Mouse (Mus musculus): ENCODE results near the gene Epha10. TPM values are rescaled to one million over a fixed set of nuclear protein-coding genes. Genes with fewer than 3 reads are reported as not detected.

The Epha10 gene
- total and polyA plus RNA-seq, 2 experiments from 2014 or later = not detected

GRCm38 (mm10) chr4:124959062-124959461 lies 78.4 kb downstream of the Epha10 start:
- no peak for DNase-seq (ENCODE audit: low spot score)
- no peaks in the 10 kb centered on the region for H3K36me3 ChIP-seq (replicated peaks; ENCODE audit: control insufficient read depth, insufficient read depth, low read length)
- ATAC-seq (ENCODE audit: insufficient read depth, low read depth) = no peak
- no peak overlapping the region for H3K27ac ChIP-seq (ENCODE audit: low read depth)
- no peaks in the 10 kb centered on the region for H3K27me3 ChIP-seq (ENCODE audit: control insufficient read depth, insufficient read depth, low read length)
- H3K9ac ChIP-seq (replicated peaks; ENCODE audit: low read depth, low read length) = no peak overlapping the region
- TF ChIP-seq CTCF (IDR thresholded peaks at IDR 0.05; ENCODE audit: low read depth) (no peak), EP300 (IDR thresholded peaks at IDR 0.05; ENCODE audit: low read depth) (no peak)
- 50% methylated on average over 11 of the region's 11 CpGs for WGBS
- H3K4me3 ChIP-seq (ENCODE audit: low read depth, low read length) = no peak overlapping the region
- H3K4me2 ChIP-seq (ENCODE audit: low read depth, low read length) = no peak overlapping the region
- no peaks in the 10 kb centered on the region for H3K4me1 ChIP-seq (ENCODE audit: control insufficient read depth, insufficient read depth)
- H3K9me3 ChIP-seq (replicated peaks; ENCODE audit: control insufficient read depth, low read length) = no peaks in the 10 kb centered on the region

GRCm38 (mm10) chr4:124960940-124961339 lies 80.2 kb downstream of the Epha10 start:
- H3K9ac ChIP-seq (replicated peaks; ENCODE audit: low read depth, low read length) = no peak overlapping the region

GRCm38 (mm10) chr4:124962576-124962975 lies 81.9 kb downstream of the Epha10 start:
- Histone ChIP-seq H3K4me1 (ENCODE audit: control insufficient read depth, insufficient read depth) (no peaks in the 10 kb centered on the region), H3K9me3 (replicated peaks; ENCODE audit: control insufficient read depth, low read length) (no peaks in the 10 kb centered on the region), H3K27me3 (ENCODE audit: control insufficient read depth, insufficient read depth, low read length) (no peaks in the 10 kb centered on the region), H3K4me2 (ENCODE audit: low read depth, low read length) (no peak overlapping the region), H3K4me3 (ENCODE audit: low read depth, low read length) (no peak overlapping the region), H3K27ac (ENCODE audit: low read depth) (no peak overlapping the region), H3K9ac (replicated peaks; ENCODE audit: low read depth, low read length) (no peak overlapping the region), H3K36me3 (replicated peaks; ENCODE audit: control insufficient read depth, insufficient read depth, low read length) (no peaks in the 10 kb centered on the region)
- ATAC-seq (ENCODE audit: insufficient read depth, low read depth) (no peak), DNase-seq (ENCODE audit: low spot score) (no peak)
- WGBS = 27% methylated on average over 11 of the region's 11 CpGs
- TF ChIP-seq CTCF (IDR thresholded peaks at IDR 0.05; ENCODE audit: low read depth) (no peak), EP300 (IDR thresholded peaks at IDR 0.05; ENCODE audit: low read depth) (no peak)

More at GRCm38 (mm10) chr4:124960940-124961339, 80.2 kb downstream of the Epha10 start:
- Histone ChIP-seq H3K27me3 (ENCODE audit: control insufficient read depth, insufficient read depth, low read length) (no peaks in the 10 kb centered on the region), H3K4me1 (ENCODE audit: control insufficient read depth, insufficient read depth) (no peaks in the 10 kb centered on the region), H3K9me3 (replicated peaks; ENCODE audit: control insufficient read depth, low read length) (no peaks in the 10 kb centered on the region), H3K36me3 (replicated peaks; ENCODE audit: control insufficient read depth, insufficient read depth, low read length) (no peaks in the 10 kb centered on the region), H3K27ac (ENCODE audit: low read depth) (no peak overlapping the region), H3K4me2 (ENCODE audit: low read depth, low read length) (no peak overlapping the region), H3K4me3 (ENCODE audit: low read depth, low read length) (no peak overlapping the region)
- TF ChIP-seq EP300 (IDR thresholded peaks at IDR 0.05; ENCODE audit: low read depth) (no peak), CTCF (IDR thresholded peaks at IDR 0.05; ENCODE audit: low read depth) (no peak)
- no peak for ATAC-seq (ENCODE audit: insufficient read depth, low read depth)
- DNase-seq (ENCODE audit: low spot score) = no peak
- 78% methylated on average over 11 of the region's 11 CpGs for WGBS

- DNase-seq (ENCODE audit: low spot score) = no peak
- Histone ChIP-seq H3K27me3 (ENCODE audit: control insufficient read depth, insufficient read depth, low read length) (no peaks in the 10 kb centered on the region; the same call in 1 of the 2 replicates), H3K36me3 (replicated peaks; ENCODE audit: control insufficient read depth, insufficient read depth, low read length) (no peaks in the 10 kb centered on the region), H3K9ac (replicated peaks; ENCODE audit: low read depth, low read length) (no peak overlapping the region), H3K4me2 (ENCODE audit: low read depth, low read length) (no peak overlapping the region), H3K4me1 (ENCODE audit: control insufficient read depth, insufficient read depth) (no peaks in the 10 kb centered on the region), H3K27ac (ENCODE audit: low read depth) (no peak overlapping the region), H3K9me3 (replicated peaks; ENCODE audit: control insufficient read depth, low read length) (no peaks in the 10 kb centered on the region), H3K4me3 (ENCODE audit: low read depth, low read length) (no peak overlapping the region)
- ATAC-seq (ENCODE audit: insufficient read depth, low read depth) = no peak
- 20% methylated on average over 8 of the region's 8 CpGs for whole genome bisulfite sequencing
- TF ChIP-seq CTCF (IDR thresholded peaks at IDR 0.05; ENCODE audit: low read depth) (no peak), EP300 (IDR thresholded peaks at IDR 0.05; ENCODE audit: low read depth) (no peak)
These were observed 84.4 kb downstream of the Epha10 start for GRCm38 (mm10) chr4:124964912-124965599.

Other genes starting within 250 kb of the Epha10 start
- 0.04 and 1.5 TPM in 2 replicates for gene Pou3f1, start 224.1 kb upstream of the Epha10 start, total RNA-seq (2014; rRNA removed; ENCODE audit: low replicate concordance)
- gene Pou3f1, start 224.1 kb upstream of the Epha10 start, polyA plus RNA-seq (2015; fragmentation: Nextera tagmentation; extraction: Ambion mirVana) = 0.03 and 0.08 TPM in 2 replicates
- 2.6 and 5.5 TPM in 2 replicates for gene Utp11, start 187.3 kb upstream of the Epha10 start, total RNA-seq (2014; rRNA removed; ENCODE audit: low replicate concordance)
- gene Utp11, start 187.3 kb upstream of the Epha10 start, polyA plus RNA-seq (2015; fragmentation: Nextera tagmentation; extraction: Ambion mirVana) = 33.4 and 39.7 TPM in 2 replicates
- gene Fhl3, start 180.2 kb upstream of the Epha10 start, total RNA-seq (2014; rRNA removed; ENCODE audit: low replicate concordance) = 7.1 and 14.5 TPM in 2 replicates
- gene Fhl3, start 180.2 kb upstream of the Epha10 start, polyA plus RNA-seq (2015; fragmentation: Nextera tagmentation; extraction: Ambion mirVana) = 6.2 and 6.5 TPM in 2 replicates
- gene Sf3a3, start 166.1 kb upstream of the Epha10 start, total RNA-seq (2014; rRNA removed; ENCODE audit: low replicate concordance) = 15.4 and 23.6 TPM in 2 replicates
- 47.5 and 50.6 TPM in 2 replicates for gene Sf3a3, start 166.1 kb upstream of the Epha10 start, polyA plus RNA-seq (2015; fragmentation: Nextera tagmentation; extraction: Ambion mirVana)
- 4.7 and 8.2 TPM in 2 replicates for gene Inpp5b, start 139.0 kb upstream of the Epha10 start, total RNA-seq (2014; rRNA removed; ENCODE audit: low replicate concordance)
- 8.0 and 10.4 TPM in 2 replicates for gene Inpp5b, start 139.0 kb upstream of the Epha10 start, polyA plus RNA-seq (2015; fragmentation: Nextera tagmentation; extraction: Ambion mirVana)
- gene Mtf1, start 78.8 kb upstream of the Epha10 start, total RNA-seq (2014; rRNA removed; ENCODE audit: low replicate concordance) = 4.8 and 7.1 TPM in 2 replicates
- 9.0 and 9.5 TPM in 2 replicates for gene Mtf1, start 78.8 kb upstream of the Epha10 start, polyA plus RNA-seq (2015; fragmentation: Nextera tagmentation; extraction: Ambion mirVana)
- gene Yrdc, start 30.2 kb upstream of the Epha10 start, total RNA-seq (2014; rRNA removed; ENCODE audit: low replicate concordance) = 31.8 and 41.3 TPM in 2 replicates
- gene Yrdc, start 30.2 kb upstream of the Epha10 start, polyA plus RNA-seq (2015; fragmentation: Nextera tagmentation; extraction: Ambion mirVana) = 15.8 and 16.9 TPM in 2 replicates
- gene 1110065P20Rik, start 29.7 kb upstream of the Epha10 start, total RNA-seq (2014; rRNA removed; ENCODE audit: low replicate concordance) = 70.2 and 127 TPM in 2 replicates
- 51.5 and 54.3 TPM in 2 replicates for gene 1110065P20Rik, start 29.7 kb upstream of the Epha10 start, polyA plus RNA-seq (2015; fragmentation: Nextera tagmentation; extraction: Ambion mirVana)
- 0.39 TPM in 1 of 2 replicates, not detected in the other for gene Maneal, start 18.7 kb upstream of the Epha10 start, total RNA-seq (2014; rRNA removed; ENCODE audit: low replicate concordance)
- gene Maneal, start 18.7 kb upstream of the Epha10 start, polyA plus RNA-seq (2015; fragmentation: Nextera tagmentation; extraction: Ambion mirVana) = 0.04 and 0.11 TPM in 2 replicates
- gene 9930104L06Rik, start 56.1 kb downstream of the Epha10 start, total RNA-seq (2014; rRNA removed; ENCODE audit: low replicate concordance) = 9.7 and 18.7 TPM in 2 replicates
- gene 9930104L06Rik, start 56.1 kb downstream of the Epha10 start, polyA plus RNA-seq (2015; fragmentation: Nextera tagmentation; extraction: Ambion mirVana) = 6.0 and 7.1 TPM in 2 replicates
- gene Cdca8, start 58.4 kb downstream of the Epha10 start, total RNA-seq (2014; rRNA removed; ENCODE audit: low replicate concordance) = 26.4 and 28.5 TPM in 2 replicates
- gene Cdca8, start 58.4 kb downstream of the Epha10 start, polyA plus RNA-seq (2015; fragmentation: Nextera tagmentation; extraction: Ambion mirVana) = 31.0 and 31.7 TPM in 2 replicates
- gene Rspo1, start 105.5 kb downstream of the Epha10 start, total RNA-seq (2014; rRNA removed; ENCODE audit: low replicate concordance) = 3.8 and 4.0 TPM in 2 replicates
- 1.7 and 1.9 TPM in 2 replicates for gene Rspo1, start 105.5 kb downstream of the Epha10 start, polyA plus RNA-seq (2015; fragmentation: Nextera tagmentation; extraction: Ambion mirVana)
- 15.5 and 21.1 TPM in 2 replicates for gene Gnl2, start 135.7 kb downstream of the Epha10 start, total RNA-seq (2014; rRNA removed; ENCODE audit: low replicate concordance)
- gene Gnl2, start 135.7 kb downstream of the Epha10 start, polyA plus RNA-seq (2015; fragmentation: Nextera tagmentation; extraction: Ambion mirVana) = 44.2 and 47.4 TPM in 2 replicates
- not detected in 2 replicates for gene Dnali1, start 184.8 kb downstream of the Epha10 start, total RNA-seq (2014; rRNA removed; ENCODE audit: low replicate concordance)
- gene Dnali1, start 184.8 kb downstream of the Epha10 start, polyA plus RNA-seq (2015; fragmentation: Nextera tagmentation; extraction: Ambion mirVana) = 0.27 TPM in 1 of 2 replicates, not detected in the other
- 15.9 and 29.2 TPM in 2 replicates for gene Snip1, start 185.8 kb downstream of the Epha10 start, total RNA-seq (2014; rRNA removed; ENCODE audit: low replicate concordance)
- 9.9 and 10.5 TPM in 2 replicates for gene Snip1, start 185.8 kb downstream of the Epha10 start, polyA plus RNA-seq (2015; fragmentation: Nextera tagmentation; extraction: Ambion mirVana)
- 11.0 and 28.9 TPM in 2 replicates for gene Meaf6, start 204.2 kb downstream of the Epha10 start, total RNA-seq (2014; rRNA removed; ENCODE audit: low replicate concordance)
- 28.9 and 33.2 TPM in 2 replicates for gene Meaf6, start 204.2 kb downstream of the Epha10 start, polyA plus RNA-seq (2015; fragmentation: Nextera tagmentation; extraction: Ambion mirVana)
- 0.57 and 1.0 TPM in 2 replicates for gene Zc3h12a, start 246.9 kb downstream of the Epha10 start, total RNA-seq (2014; rRNA removed; ENCODE audit: low replicate concordance)
- gene Zc3h12a, start 246.9 kb downstream of the Epha10 start, polyA plus RNA-seq (2015; fragmentation: Nextera tagmentation; extraction: Ambion mirVana) = 0.59 and 0.65 TPM in 2 replicates